Mouse (Mus musculus) heart, postnatal 25 days (tissue): ENCODE results near the gene Ppfia4. TPM values are rescaled to one million over a fixed set of nuclear protein-coding genes. Genes with fewer than 3 reads are reported as not detected.

Experiments
- DNase-seq: peaks from one replicate; pipeline ENCODE4 v3.0.0; 2022; ENCODE audit warnings: low spot score
- intact Hi-C: fragments of 180-260 bp; cut with DNase I; formaldehyde crosslinking; loops from one replicate; pipeline ENCODE4 v1.15.1; 2025
- total RNA-seq, 2 experiments: library from RNA; stranded (reverse); gene quantifications; 2 replicates each; pipeline ENCODE4 v1.2.3; 2021

Gene Ppfia4
- total RNA-seq, 2 experiments from 2014 or later, result 1.6 to 1.9 TPM

GRCm38 (mm10) chr1:134341641-134342277 is 9.0 kb upstream of the Ppfia4 start:
- intact Hi-C loops, result no loop called here
- DNase-seq, result no peak

- intact Hi-C loops, result no loop called here
- no peak for DNase-seq
Measured at GRCm38 (mm10) chr1:134339757-134340619, 7.3 kb upstream of the Ppfia4 start.

- intact Hi-C loops, result no loop called here
- no peak for DNase-seq
Measured at GRCm38 (mm10) chr1:134339162-134339561, 6.4 kb upstream of the Ppfia4 start.

GRCm38 (mm10) chr1:134336958-134337710 is 4.4 kb upstream of the Ppfia4 start:
- intact Hi-C loops, result no loop called here

GRCm38 (mm10) chr1:134335924-134336810 is 3.4 kb upstream of the Ppfia4 start:
- intact Hi-C loops, result no loop called here
- DNase-seq, result no peak

More at GRCm38 (mm10) chr1:134336958-134337710, 4.4 kb upstream of the Ppfia4 start:
- DNase-seq, result no peak

GRCm38 (mm10) chr1:134335211-134335923 is 2.6 kb upstream of the Ppfia4 start:
- intact Hi-C loops, result no loop called here
- DNase-seq, result no peak

- DNase-seq, result no peak
- intact Hi-C loops, result loop anchor here (5.0 kb wide), 2 partner anchors 212 to 277 kb away; no protein-coding TSS in a partner anchor
Measured at GRCm38 (mm10) chr1:134334111-134334827, 1.5 kb upstream of the Ppfia4 start.

GRCm38 (mm10) chr1:134333371-134334110 is 813 bp upstream of the Ppfia4 start:
- intact Hi-C loops, result loop anchor here (5.0 kb wide), 2 partner anchors 211 to 276 kb away; no protein-coding TSS in a partner anchor
- DNase-seq, result no peak

- intact Hi-C loops, result loop anchor here (1.0 to 5.0 kb wide), 3 partner anchors 181 to 275 kb away; no protein-coding TSS in a partner anchor
- DNase-seq, result no peak
Measured at GRCm38 (mm10) chr1:134331879-134332635, 671 bp downstream of the Ppfia4 start.

GRCm38 (mm10) chr1:134326841-134327346 is 5.8 kb downstream of the Ppfia4 start:
- intact Hi-C loops, result no loop called here

GRCm38 (mm10) chr1:134322591-134322990 is 10.1 kb downstream of the Ppfia4 start:
- intact Hi-C loops, result loop anchor here (2.0 to 5.0 kb wide), 3 partner anchors 78 to 170 kb away; no protein-coding TSS in a partner anchor
- DNase-seq, result no peak

More at GRCm38 (mm10) chr1:134326841-134327346, 5.8 kb downstream of the Ppfia4 start:
- DNase-seq, result no peak

GRCm38 (mm10) chr1:134320691-134321301 is 11.9 kb downstream of the Ppfia4 start:
- no peak for DNase-seq
- intact Hi-C loops, result loop anchor here (5.0 kb wide), 1 partner anchor 123 kb away; no protein-coding TSS in a partner anchor

- intact Hi-C loops, result no loop called here
- DNase-seq, result no peak
Measured at GRCm38 (mm10) chr1:134318261-134318660, 14.5 kb downstream of the Ppfia4 start.

GRCm38 (mm10) chr1:134316361-134316760 is 16.4 kb downstream of the Ppfia4 start:
- no peak for DNase-seq
- intact Hi-C loops, result no loop called here

GRCm38 (mm10) chr1:134315181-134315580 is 17.5 kb downstream of the Ppfia4 start:
- no peak for DNase-seq
- intact Hi-C loops, result no loop called here

- intact Hi-C loops, result no loop called here
- DNase-seq, result no peak
Measured at GRCm38 (mm10) chr1:134311760-134312159, 21.0 kb downstream of the Ppfia4 start.
